Mouse (Mus musculus) large intestine, adult 2 months (tissue): ENCODE results near the gene Tcf7l1. TPM values are rescaled to one million over a fixed set of nuclear protein-coding genes. Genes with fewer than 3 reads are reported as not detected.
A peak's percentile ranks its signal among the peaks of the same experiment; 100 is the strongest.

ENCODE experiments used
- DNase-seq: peaks from one replicate; pipeline ENCODE4 v3.0.0-alpha.2; 2012; ENCODE audit warnings: low read depth, low spot score
- WGBS: fragments of 180-500 bp; shearing (Covaris S2); methylation state at CpG from one replicate; pipeline ENCODE4 v1.1.7; 2018; 5-methylcytosine and 5-hydroxymethylcytosine counted together
- polyA plus RNA-seq: library from polyadenylated mRNA; depleted of rRNA; stranded (reverse); fragments of >200 nt; gene quantifications from 2 replicates; pipeline ENCODE4 v1.2.3, GENCODE M21; 2012

The Tcf7l1 gene
- polyA plus RNA-seq, 1 experiment, result 4.9 TPM

DNA sequence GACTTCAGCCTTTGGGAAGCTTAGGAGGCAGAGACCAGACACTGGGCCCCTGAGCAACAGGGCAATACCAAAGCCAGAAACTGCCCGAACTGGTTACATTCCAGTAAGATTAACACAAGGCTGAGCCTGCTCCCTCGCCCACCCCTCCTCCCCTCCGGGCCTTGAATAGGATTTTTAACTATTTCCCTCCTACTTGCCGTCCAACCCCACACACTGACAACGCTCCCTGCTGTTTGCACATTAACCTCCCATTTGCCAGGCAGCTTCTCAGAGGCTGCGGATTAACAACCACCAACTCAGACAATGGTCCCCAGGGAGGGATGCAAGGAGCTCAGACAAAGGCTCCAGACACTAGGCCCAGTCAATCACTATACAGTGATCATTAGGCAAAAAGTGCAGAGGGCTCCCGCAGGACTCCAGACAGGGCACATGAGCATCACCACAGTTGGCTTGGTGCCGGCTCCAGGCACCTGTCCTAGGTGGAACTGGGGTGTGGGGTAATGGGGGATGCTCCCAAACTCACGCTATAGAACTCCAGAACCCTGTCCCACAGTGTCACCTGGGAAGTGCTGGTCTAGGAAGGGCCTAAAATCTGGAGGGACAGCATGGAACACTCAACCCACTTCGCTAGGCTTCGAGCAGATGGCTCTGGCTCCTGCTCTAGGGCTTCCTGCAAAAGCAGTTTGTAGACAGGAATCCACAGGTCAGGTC is 111.4 kb downstream of the Tcf7l1 start:
- no peak for DNase-seq
- 50% methylated on average over 11 of the region's 11 CpGs for WGBS

GRCm38 (mm10) chr6:72677079-72677478 is 112.0 kb downstream of the Tcf7l1 start:
- 32% methylated on average over 10 of the region's 10 CpGs for WGBS
- DNase-seq, result no peak

DNA sequence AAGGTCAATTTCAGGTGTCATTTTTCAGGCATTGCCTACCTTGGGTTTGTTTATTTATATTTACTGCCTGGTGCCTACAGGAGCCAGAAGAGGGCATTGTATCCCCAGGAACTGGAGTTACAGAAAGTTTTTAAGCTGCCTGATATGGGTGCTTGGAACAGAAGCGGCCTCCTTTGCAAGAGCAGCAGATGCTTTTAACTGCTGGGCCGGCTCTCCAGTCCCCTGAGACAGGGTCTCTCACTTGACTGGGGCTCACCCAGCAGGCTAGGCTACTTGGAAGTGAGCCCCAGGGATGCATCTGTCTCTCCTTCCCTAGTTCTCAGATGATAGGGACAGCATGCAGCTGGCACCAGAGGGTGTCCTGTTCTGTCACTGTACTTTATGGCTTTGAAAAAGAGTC is 112.7 kb downstream of the Tcf7l1 start:
- 63% methylated on average over 2 of the region's 2 CpGs for WGBS
- DNase-seq, result no peak

DNA sequence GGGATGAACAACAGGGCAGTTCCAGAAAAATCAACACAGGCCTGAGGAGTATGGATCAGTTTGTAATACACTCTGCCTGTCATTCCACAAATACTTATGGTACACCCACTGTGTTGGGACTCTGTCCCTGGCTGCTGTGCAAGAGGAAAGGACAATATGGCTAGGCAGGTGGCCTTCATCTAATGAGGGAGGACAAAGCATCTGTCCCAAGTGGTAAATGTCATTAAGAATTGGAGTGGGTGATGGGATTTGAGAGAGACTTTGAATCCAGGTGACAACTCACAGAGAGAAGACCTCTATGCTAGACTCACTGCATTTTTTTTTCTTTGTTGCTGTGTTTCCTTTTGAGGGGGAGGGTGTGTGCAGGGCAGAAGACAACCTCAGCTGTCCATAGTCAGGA is 115.3 kb downstream of the Tcf7l1 start:
- no peak for DNase-seq

- 70% methylated on average over 8 of the region's 8 CpGs for WGBS
- DNase-seq, result no peak
These were observed 117.9 kb downstream of the Tcf7l1 start for GRCm38 (mm10) chr6:72671129-72671528.

DNA sequence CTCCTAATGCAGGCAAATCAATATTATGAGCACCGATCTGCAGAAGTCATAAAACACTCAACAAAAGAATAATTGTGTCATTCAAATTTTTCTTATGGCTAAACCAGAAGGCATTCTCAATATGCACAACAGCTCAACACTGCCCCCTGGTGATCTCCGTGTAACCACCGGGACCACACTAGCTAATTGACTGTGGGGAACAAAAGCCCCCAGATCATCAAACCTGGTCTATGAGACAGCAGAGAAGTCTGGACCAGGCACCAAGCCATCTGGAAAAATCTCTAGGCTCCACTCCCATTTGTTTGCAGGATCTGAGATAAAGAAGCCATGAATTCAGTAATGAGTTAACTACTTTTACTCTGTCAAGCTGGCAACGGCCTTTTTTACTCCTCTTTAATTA is 122.0 kb downstream of the Tcf7l1 start:
- 31% methylated on average over 4 of the region's 4 CpGs for WGBS
- DNase-seq, result peak; percentile 37

- no peak for DNase-seq
- WGBS, result 65% methylated on average over 8 of the region's 8 CpGs
These were observed 124.8 kb downstream of the Tcf7l1 start for GRCm38 (mm10) chr6:72664290-72664689.

DNA sequence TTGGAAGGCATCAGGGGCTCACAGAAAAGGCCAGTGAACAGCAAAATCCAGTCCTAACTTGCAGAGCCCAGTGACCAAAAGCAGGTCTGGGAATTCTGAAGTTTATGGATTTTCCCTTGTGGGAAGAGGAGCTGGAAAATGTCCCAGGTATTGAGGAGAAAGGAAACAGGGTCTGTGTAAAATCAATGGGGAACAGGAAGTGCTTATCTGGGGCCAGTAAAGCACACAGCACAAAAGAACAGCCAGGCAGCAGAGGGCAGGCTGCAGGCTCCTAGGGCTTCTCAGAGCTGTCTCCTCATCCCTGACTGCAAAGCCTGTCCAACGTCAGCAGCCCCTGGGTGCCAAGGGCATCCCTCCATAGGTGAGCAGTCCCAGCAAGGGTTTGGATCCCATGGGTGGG is 126.1 kb downstream of the Tcf7l1 start:
- WGBS, result 32% methylated on average over 1 of the region's 1 CpGs

GRCm38 (mm10) chr6:72660391-72660720 is 128.7 kb downstream of the Tcf7l1 start:
- DNase-seq, result no peak
- 41% methylated on average over 6 of the region's 6 CpGs for WGBS

More for the DNA sequence above, 126.1 kb downstream of the Tcf7l1 start:
- DNase-seq, result no peak

GRCm38 (mm10) chr6:72659717-72660390 is 129.2 kb downstream of the Tcf7l1 start:
- 61% methylated on average over 8 of the region's 8 CpGs for WGBS
- DNase-seq, result no peak

- DNase-seq, result no peak
- 46% methylated on average over 3 of the region's 3 CpGs for WGBS
These were observed 131.0 kb downstream of the Tcf7l1 start for GRCm38 (mm10) chr6:72658006-72658405.

GRCm38 (mm10) chr6:72656053-72656442 is 133.0 kb downstream of the Tcf7l1 start:
- no peak for DNase-seq
- WGBS, result 32% methylated on average over 7 of the region's 7 CpGs

DNA sequence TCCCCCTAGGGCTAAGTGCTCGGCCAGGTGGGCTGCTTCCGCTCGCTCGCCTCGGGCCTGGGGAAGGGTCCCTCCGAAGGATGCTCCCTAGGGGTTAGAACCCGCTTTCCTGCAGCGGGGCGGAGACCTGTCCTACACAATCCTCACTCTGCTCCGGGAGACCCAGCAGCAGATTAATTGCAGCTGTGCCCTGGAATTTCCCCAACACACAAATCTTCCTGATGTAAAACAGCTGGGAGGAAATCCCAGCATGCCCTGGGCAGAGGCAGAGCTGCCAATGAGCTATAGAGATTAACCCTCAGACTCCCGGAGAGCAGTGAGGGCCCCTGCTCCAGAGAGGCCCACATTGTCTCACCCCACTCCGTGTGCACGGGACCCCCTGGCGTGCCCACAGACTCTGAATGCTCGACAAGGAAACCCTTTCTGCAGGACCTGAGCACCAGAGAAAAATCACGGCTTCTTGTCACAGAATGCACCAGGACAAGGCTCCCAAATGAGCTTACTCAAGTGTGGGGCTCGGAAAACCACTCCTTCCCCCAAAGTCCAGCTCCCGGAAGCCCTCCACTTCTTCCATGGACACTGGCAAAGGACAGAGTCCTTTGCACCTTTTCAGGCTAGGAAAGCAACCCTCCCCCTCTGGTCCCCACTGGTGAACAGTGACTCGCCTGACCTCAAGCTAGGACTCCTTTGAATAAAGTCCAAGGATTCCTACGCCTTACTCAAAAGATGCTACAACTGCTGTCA is 133.6 kb downstream of the Tcf7l1 start:
- no peak for DNase-seq
- 35% methylated on average over 20 of the region's 20 CpGs for WGBS

DNA sequence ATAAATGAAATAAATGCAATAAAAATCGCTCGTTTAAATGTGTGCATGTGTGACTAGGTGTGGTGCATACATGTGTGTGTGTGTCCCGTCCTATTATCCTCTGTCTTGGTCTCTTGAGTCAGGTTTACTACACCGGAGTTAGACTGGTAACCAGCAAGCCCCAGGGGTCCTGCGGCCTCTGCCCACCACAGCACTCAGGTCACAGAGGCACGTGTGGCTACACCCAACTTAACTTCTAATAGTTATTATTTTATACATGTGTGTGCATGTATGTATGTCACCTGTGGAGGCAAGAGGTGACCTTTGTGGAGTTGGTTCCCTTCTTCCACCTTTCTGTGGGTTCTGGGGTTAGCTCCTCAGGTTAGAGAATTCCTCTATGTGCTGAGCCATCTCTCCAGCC is 134.7 kb downstream of the Tcf7l1 start:
- DNase-seq, result no peak
- WGBS, result 87% methylated on average over 6 of the region's 6 CpGs

- no peak for DNase-seq
- 42% methylated on average over 7 of the region's 7 CpGs for WGBS
These were observed 135.6 kb downstream of the Tcf7l1 start for GRCm38 (mm10) chr6:72653419-72653818.

DNA sequence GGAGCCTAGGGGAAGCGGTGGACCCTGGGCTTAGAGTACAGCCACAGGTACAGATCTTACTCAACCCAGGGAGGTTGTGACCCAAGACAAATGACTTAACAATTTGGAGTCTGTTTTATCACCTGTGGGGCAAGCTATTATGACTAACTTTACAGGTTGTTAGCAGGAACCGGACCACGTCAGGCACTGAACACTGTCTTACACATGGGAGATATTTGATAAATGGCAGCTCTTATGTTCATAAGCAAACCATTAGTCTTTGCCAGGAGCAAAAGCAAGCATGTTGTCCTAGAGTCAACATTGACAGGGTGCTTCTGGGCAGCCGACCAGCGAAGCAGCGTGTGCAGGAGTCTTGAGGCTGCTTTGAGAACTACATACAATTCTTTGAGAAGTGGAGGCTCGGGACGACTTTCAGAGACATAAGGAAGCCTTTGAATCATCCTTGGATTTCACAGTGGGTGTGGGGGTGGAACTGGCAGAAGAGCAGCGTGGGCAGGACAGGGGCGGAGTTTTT is 138.7 kb downstream of the Tcf7l1 start:
- DNase-seq, result no peak
- WGBS, result 30% methylated on average over 10 of the region's 10 CpGs

DNA sequence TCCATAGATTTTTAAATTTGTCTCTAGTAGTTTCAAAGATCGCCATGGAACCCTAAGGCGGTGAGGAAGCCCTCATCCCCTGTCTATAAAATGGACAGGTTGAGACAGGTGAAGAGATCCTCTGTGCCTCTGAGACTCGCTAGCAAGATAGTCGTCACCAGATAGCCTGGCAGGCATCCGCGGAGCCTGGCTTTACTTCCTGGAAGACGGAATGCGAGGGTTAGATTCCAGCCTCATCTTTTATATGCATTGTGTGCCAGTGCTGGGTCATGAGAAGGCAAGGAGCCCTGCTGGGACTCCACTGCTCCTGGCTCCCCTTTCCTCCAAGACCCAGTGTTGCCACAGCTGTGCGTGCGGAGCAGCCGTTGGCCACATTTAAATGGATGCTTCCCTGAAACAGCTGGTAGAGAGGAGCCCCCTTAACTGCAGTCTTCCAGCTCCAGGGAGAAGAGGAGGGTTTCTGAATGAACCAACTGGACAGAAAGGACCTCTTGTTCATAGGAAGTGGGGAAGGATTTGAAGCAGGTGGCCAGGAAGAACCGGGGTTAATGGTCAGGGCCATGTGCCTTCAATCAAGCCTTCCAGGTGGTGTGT is 141.0 kb downstream of the Tcf7l1 start:
- DNase-seq, result no peak
- 80% methylated on average over 12 of the region's 12 CpGs for WGBS

DNA sequence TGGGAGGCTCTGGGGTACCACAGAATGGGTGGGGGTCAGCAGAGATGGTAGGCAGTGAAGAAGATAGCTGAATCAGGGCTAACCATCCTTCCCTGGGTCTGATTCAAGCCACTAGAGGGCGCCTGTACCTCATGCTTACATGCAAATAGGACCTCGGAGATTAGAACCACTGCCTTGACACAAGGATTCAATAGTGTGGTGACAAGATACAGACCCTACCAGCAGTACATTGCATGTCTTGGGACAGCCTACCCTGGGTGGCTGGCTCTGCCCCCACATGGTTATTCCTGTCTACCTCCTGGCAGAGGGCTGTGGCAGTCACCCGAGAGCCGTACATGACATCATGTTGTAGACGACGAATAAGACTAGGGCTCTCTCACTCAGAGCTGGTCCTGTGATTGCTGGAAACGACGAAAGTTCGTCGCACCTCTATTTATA is 141.7 kb downstream of the Tcf7l1 start:
- DNase-seq, result no peak

DNA sequence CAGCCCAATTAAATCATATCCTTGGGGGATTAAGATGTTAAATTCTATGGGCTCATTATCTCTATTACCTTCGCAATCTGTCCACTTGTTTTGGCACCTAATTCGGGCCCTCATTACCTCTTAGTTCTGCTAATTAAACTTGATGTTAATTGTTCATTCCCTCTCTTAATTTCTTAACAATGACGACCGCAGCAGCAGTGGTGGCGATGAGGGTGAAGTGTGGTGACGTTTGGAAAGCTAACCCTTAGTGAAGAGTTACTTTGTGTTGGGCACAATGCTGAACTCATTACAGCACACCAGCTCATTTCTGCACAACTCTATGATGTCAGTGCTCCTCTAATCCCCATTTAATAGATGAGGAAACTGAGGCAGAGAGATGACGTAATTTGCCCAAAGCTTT is 143.7 kb downstream of the Tcf7l1 start:
- DNase-seq, result no peak
- 91% methylated on average over 7 of the region's 7 CpGs for WGBS

More for the DNA sequence above, 141.7 kb downstream of the Tcf7l1 start:
- 58% methylated on average over 10 of the region's 10 CpGs for WGBS

- 59% methylated on average over 4 of the region's 4 CpGs for WGBS
- DNase-seq, result no peak
These were observed 144.5 kb downstream of the Tcf7l1 start for GRCm38 (mm10) chr6:72644576-72644975.
